Mouse (Mus musculus) forebrain, embryonic 14.5 days (tissue): ENCODE results near the gene Gm20767. TPM values are rescaled to one million over a fixed set of nuclear protein-coding genes. Genes with fewer than 3 reads are reported as not detected.
A peak's percentile ranks its signal among the peaks of the same experiment; 100 is the strongest.
"Not testable (repeated sequence)": the region's sequence is repeated elsewhere in the genome, so short reads cannot be mapped to it uniquely, and the experiment has no call there.

Source experiments
- ATAC-seq: fragments of 200-750 bp; cut with Nextera tagmentation; 2 replicates; pipeline ENCODE4 v1.8.0; 2017; ENCODE audit warnings: mild to moderate bottlenecking, moderate library complexity
- DNase-seq: peaks from one replicate; pipeline ENCODE4 v3.0.0-alpha.2; 2015; ENCODE audit warnings: low spot score
- H3K27ac ChIP-seq: fragments of 300-500 bp; sonication (generic); 2 replicates; pipeline ENCODE4 v1.5.1; 2014; ENCODE audit warnings: low read depth, mild to moderate bottlenecking, control low read depth, low read length, moderate library complexity
- H3K27me3 ChIP-seq: fragments of 300-500 bp; sonication (generic); replicated peaks from 2 replicates; pipeline ENCODE4 v1.6.1; 2014; ENCODE audit warnings: low read length, control low read depth, mixed read lengths; ENCODE audit not compliant: control insufficient read depth, insufficient read depth
- H3K36me3 ChIP-seq: fragments of 300-500 bp; sonication (generic); 2 replicates; pipeline ENCODE4 v1.6.1; 2014; ENCODE audit warnings: low read length, control low read depth; ENCODE audit not compliant: control insufficient read depth, insufficient read depth
- H3K4me1 ChIP-seq: fragments of 300-500 bp; sonication (generic); 2 replicates; pipeline ENCODE4 v1.6.1; 2014; ENCODE audit warnings: antibody characterized with exemption, low read length, control low read depth; ENCODE audit not compliant: control insufficient read depth, insufficient read depth
- H3K4me2 ChIP-seq: fragments of 300-500 bp; sonication (generic); 2 replicates; pipeline ENCODE4 v1.6.1; 2014; ENCODE audit warnings: mild to moderate bottlenecking, control low read depth, low read length
- H3K4me3 ChIP-seq: fragments of 300-500 bp; sonication (generic); 2 replicates; pipeline ENCODE4 v1.5.1; 2014; ENCODE audit warnings: low read depth, low read length, control low read depth
- H3K9ac ChIP-seq: fragments of 300-500 bp; sonication (generic); 2 replicates; pipeline ENCODE4 v1.6.1; 2014; ENCODE audit warnings: mild to moderate bottlenecking, low read length, control low read depth, moderate library complexity
- H3K9me3 ChIP-seq: fragments of 300-500 bp; sonication (generic); replicated peaks from 2 replicates; pipeline ENCODE4 v1.6.1; 2016; ENCODE audit warnings: low read length, control low read depth, mixed read lengths; ENCODE audit not compliant: control insufficient read depth
- WGBS: fragments of 180-500 bp; shearing (Covaris S2); extraction: QIAGEN DNeasy Blood & Tissue Kit; methylation state at CpG from one replicate; pipeline ENCODE4 v1.1.7; 2014; 5-methylcytosine and 5-hydroxymethylcytosine counted together
- polyA plus RNA-seq: library from polyadenylated mRNA; unstranded; fragments of >200 nt; fragmentation: Nextera tagmentation; extraction: Ambion mirVana; gene quantifications from 2 replicates; pipeline ENCODE4 v1.2.1, GENCODE M21; 2014

Gm20767 gene
- not detected in 2 replicates for polyA plus RNA-seq

GRCm38 (mm10) chr13:120139946-120140345 lies at the start of gene Gm20767:
Gm20767 (plus strand) TSS chr13:120140246.
- DNase-seq, H3K9ac ChIP-seq, H3K27me3 ChIP-seq, H3K4me1 ChIP-seq, H3K4me3 ChIP-seq, H3K27ac ChIP-seq, H3K36me3 ChIP-seq, ATAC-seq, H3K4me2 ChIP-seq, H3K9me3 ChIP-seq: not testable (repeated sequence)
- 88% methylated on average over 1 of the region's 5 CpGs for WGBS

- not testable (repeated sequence) for ATAC-seq, H3K4me1 ChIP-seq, H3K4me2 ChIP-seq, H3K27me3 ChIP-seq, DNase-seq, H3K4me3 ChIP-seq, H3K9ac ChIP-seq, H3K9me3 ChIP-seq, H3K27ac ChIP-seq, H3K36me3 ChIP-seq
- no CpG with 5 or more reads among the region's 13 CpGs for WGBS
These were observed 47.1 kb upstream of the Gm20767 start for GRCm38 (mm10) chr13:120092950-120093349.

GRCm38 (mm10) chr13:120096241-120096937 lies 43.7 kb upstream of the Gm20767 start:
- WGBS: 0% methylated on average over 23 of the region's 38 CpGs
- ATAC-seq (peak; percentile 78), DNase-seq (peak; percentile 1)
- not testable (repeated sequence) for H3K4me1 ChIP-seq, H3K9me3 ChIP-seq, H3K27me3 ChIP-seq, H3K36me3 ChIP-seq, H3K27ac ChIP-seq, H3K9ac ChIP-seq, H3K4me3 ChIP-seq
- H3K4me2 ChIP-seq: peak overlapping the region; percentile 23; the same call in 1 of the 2 replicates

- not testable (repeated sequence) for H3K9ac ChIP-seq, H3K9me3 ChIP-seq, DNase-seq, H3K4me2 ChIP-seq, H3K4me3 ChIP-seq, H3K36me3 ChIP-seq, H3K4me1 ChIP-seq, H3K27me3 ChIP-seq, H3K27ac ChIP-seq
- ATAC-seq: peak; percentile 18; the same call in 1 of the 2 replicates
- 0% methylated on average over 5 of the region's 13 CpGs for WGBS
These were observed 43.1 kb upstream of the Gm20767 start for GRCm38 (mm10) chr13:120096938-120097256.

GRCm38 (mm10) chr13:120099327-120099726 lies 40.7 kb upstream of the Gm20767 start:
- no CpG with 5 or more reads among the region's 5 CpGs for WGBS
- not testable (repeated sequence) for H3K4me1 ChIP-seq, H3K4me3 ChIP-seq, H3K9me3 ChIP-seq, H3K27ac ChIP-seq, DNase-seq, H3K36me3 ChIP-seq, H3K27me3 ChIP-seq, H3K9ac ChIP-seq, ATAC-seq, H3K4me2 ChIP-seq

GRCm38 (mm10) chr13:120106504-120106903 lies 33.5 kb upstream of the Gm20767 start:
- no CpG with 5 or more reads among the region's 5 CpGs for WGBS
- not testable (repeated sequence) for H3K4me3 ChIP-seq, H3K4me2 ChIP-seq

GRCm38 (mm10) chr13:120107000-120107399 lies 33.0 kb upstream of the Gm20767 start:
- not testable (repeated sequence) for DNase-seq, ATAC-seq, H3K4me3 ChIP-seq, H3K4me2 ChIP-seq, H3K27me3 ChIP-seq, H3K4me1 ChIP-seq, H3K27ac ChIP-seq, H3K9me3 ChIP-seq, H3K36me3 ChIP-seq, H3K9ac ChIP-seq
- WGBS: 78% methylated on average over 2 of the region's 2 CpGs

More at GRCm38 (mm10) chr13:120106504-120106903, 33.5 kb upstream of the Gm20767 start:
- not testable (repeated sequence) for H3K4me1 ChIP-seq, DNase-seq, ATAC-seq, H3K9ac ChIP-seq, H3K9me3 ChIP-seq, H3K36me3 ChIP-seq, H3K27ac ChIP-seq, H3K27me3 ChIP-seq

- not testable (repeated sequence) for H3K4me2 ChIP-seq
These were observed 2.3 kb downstream of the Gm20767 start for GRCm38 (mm10) chr13:120142348-120142747.

GRCm38 (mm10) chr13:120149660-120150407 lies 9.8 kb downstream of the Gm20767 start:
- not testable (repeated sequence) for H3K9me3 ChIP-seq, H3K9ac ChIP-seq, H3K27ac ChIP-seq, H3K27me3 ChIP-seq, H3K4me2 ChIP-seq, H3K4me1 ChIP-seq, DNase-seq, H3K4me3 ChIP-seq, ATAC-seq, H3K36me3 ChIP-seq
- WGBS: 77% methylated on average over 3 of the region's 4 CpGs

More at GRCm38 (mm10) chr13:120142348-120142747, 2.3 kb downstream of the Gm20767 start:
- H3K9ac ChIP-seq, H3K27me3 ChIP-seq, H3K36me3 ChIP-seq, DNase-seq, H3K27ac ChIP-seq, H3K4me1 ChIP-seq, H3K9me3 ChIP-seq, ATAC-seq, H3K4me3 ChIP-seq: not testable (repeated sequence)
- WGBS: 62% methylated on average over 2 of the region's 3 CpGs
